Mouse (Mus musculus) left cerebral cortex, adult 2 months (tissue): Measurements from ENCODE around the gene Tac2. TPM values are rescaled to one million over a fixed set of nuclear protein-coding genes. Genes with fewer than 3 reads are reported as not detected.
"Not testable (repeated sequence)": the region's sequence is repeated elsewhere in the genome, so short reads cannot be mapped to it uniquely, and the experiment has no call there.

Experiments used
- DNase-seq, 2 experiments: peaks; one replicate each; pipeline ENCODE4 v3.0.0; 2021 to 2022; ENCODE audit warnings: low spot score in 2 of 2, mixed read lengths in 1 of 2; ENCODE audit errors: extremely low spot score in 1 of 2
- H3K27ac ChIP-seq: fragments of 200-600 bp; 2 replicates; pipeline ENCODE4 v1.8.1; 2022
- H3K4me3 ChIP-seq: fragments of 200-600 bp; 2 replicates; pipeline ENCODE4 v1.8.1; 2022
- CTCF ChIP-seq: fragments of 200-600 bp; IDR thresholded peaks from 2 replicates; pipeline ENCODE4 v1.8.1; 2022; ENCODE audit warnings: antibody characterized with exemption, mild to moderate bottlenecking, moderate library complexity
- intact Hi-C: fragments of 180-260 bp; cut with DNase I; formaldehyde crosslinking; loops from one replicate; pipeline ENCODE4 v1.15.1; 2025
- total RNA-seq, 2 experiments: library from RNA; stranded (reverse); gene quantifications; 2 replicates each; pipeline ENCODE4 v1.2.3; 2021

Tac2 gene
- total RNA-seq, 2 experiments from 2014 or later: 13.9 to 14.9 TPM

- TF ChIP-seq CTCF: no peak
- intact Hi-C loops: no loop called here
- no peak overlapping the region for H3K27ac ChIP-seq
- no peak overlapping the region for H3K4me3 ChIP-seq
- no peak for DNase-seq
Measured at GRCm38 (mm10) chr10:127745886-127746285, 21.6 kb downstream of the Tac2 start.

- Histone ChIP-seq H3K27ac (no peak overlapping the region), H3K4me3 (no peak overlapping the region)
- no peak for DNase-seq
- intact Hi-C loops: no loop called here
- no peak for TF ChIP-seq CTCF
Measured at GRCm38 (mm10) chr10:127747254-127747653, 23.0 kb downstream of the Tac2 start.

GRCm38 (mm10) chr10:127748847-127749612, 24.8 kb downstream of the Tac2 start:
- intact Hi-C loops: no loop called here
- TF ChIP-seq CTCF: no peak
- no peak overlapping the region for H3K27ac ChIP-seq
- no peak overlapping the region for H3K4me3 ChIP-seq
- DNase-seq: no peak

GRCm38 (mm10) chr10:127750136-127750777, 26.0 kb downstream of the Tac2 start:
- Histone ChIP-seq H3K4me3 (peak overlapping the region; percentile 39), H3K27ac (no peak overlapping the region)
- intact Hi-C loops: no loop called here
- no peak for TF ChIP-seq CTCF
- DNase-seq: no peak

GRCm38 (mm10) chr10:127751548-127751947, 27.3 kb downstream of the Tac2 start, which contains the start of gene Gpr182:
TSS of gene Gpr182 (minus strand) at chr10:127751732.
- Histone ChIP-seq H3K4me3 (no peak within 1 kb of the TSS; the same call in 1 of the 2 replicates), H3K27ac (no peak within 1 kb of the TSS)
- TF ChIP-seq CTCF: no peak
- intact Hi-C loops: no loop called here
- no peak for DNase-seq

- Histone ChIP-seq H3K4me3 (no peak overlapping the region), H3K27ac (no peak overlapping the region)
- no peak for TF ChIP-seq CTCF
- no peak for DNase-seq
- intact Hi-C loops: no loop called here
Measured at GRCm38 (mm10) chr10:127754566-127755166, 30.4 kb downstream of the Tac2 start.

- TF ChIP-seq CTCF: no peak
- no peak overlapping the region for H3K27ac ChIP-seq
- no peak for DNase-seq
- intact Hi-C loops: no loop called here
- no peak overlapping the region for H3K4me3 ChIP-seq
Measured at GRCm38 (mm10) chr10:127755246-127755645, 31.0 kb downstream of the Tac2 start.

GRCm38 (mm10) chr10:127755770-127756468, 31.6 kb downstream of the Tac2 start:
- Histone ChIP-seq H3K27ac (no peak overlapping the region), H3K4me3 (no peak overlapping the region)
- intact Hi-C loops: no loop called here
- TF ChIP-seq CTCF: no peak
- DNase-seq: no peak

- TF ChIP-seq CTCF: no peak
- H3K4me3 ChIP-seq: no peak within 1 kb of the TSS
- no peak within 1 kb of the TSS for H3K27ac ChIP-seq
- intact Hi-C loops: no loop called here
- DNase-seq: no peak
Measured at GRCm38 (mm10) chr10:127759181-127760110, 35.2 kb downstream of the Tac2 start, which contains the start of the genes Rdh1 and Rdh16f1. TSS of gene Rdh1 (plus strand) at chr10:127759721. TSS of gene Rdh16f1 (plus strand) at chr10:127759787.

GRCm38 (mm10) chr10:127762926-127763325, 38.6 kb downstream of the Tac2 start:
- intact Hi-C loops, H3K4me3 ChIP-seq, DNase-seq, H3K27ac ChIP-seq: not testable (repeated sequence)
